Mouse (Mus musculus): ENCODE measurements around the gene Retsat.
A peak's percentile ranks its signal among the peaks of the same experiment; 100 is the strongest.

Gene Retsat

DNA sequence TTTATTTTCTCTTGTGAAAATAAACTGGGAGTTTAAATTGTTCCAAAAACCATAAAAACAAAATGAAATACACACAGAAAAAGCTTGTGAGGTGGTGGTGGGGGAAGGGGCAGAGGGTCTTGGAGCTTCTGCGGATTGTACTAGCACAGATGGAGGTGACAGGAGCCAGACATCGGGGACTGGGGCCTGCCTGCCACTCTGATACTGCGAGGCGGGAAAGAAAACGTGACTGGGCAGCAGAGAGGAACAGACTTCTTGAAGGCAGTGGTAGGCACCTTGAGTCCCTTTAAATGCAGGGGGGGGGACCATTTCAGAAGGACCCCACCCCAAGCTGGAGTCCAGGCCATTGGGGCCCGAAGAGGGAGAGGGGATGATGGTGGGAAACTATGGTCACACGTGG, 28.1 kb downstream of the Retsat start:
- no peak for DNase-seq

DNA sequence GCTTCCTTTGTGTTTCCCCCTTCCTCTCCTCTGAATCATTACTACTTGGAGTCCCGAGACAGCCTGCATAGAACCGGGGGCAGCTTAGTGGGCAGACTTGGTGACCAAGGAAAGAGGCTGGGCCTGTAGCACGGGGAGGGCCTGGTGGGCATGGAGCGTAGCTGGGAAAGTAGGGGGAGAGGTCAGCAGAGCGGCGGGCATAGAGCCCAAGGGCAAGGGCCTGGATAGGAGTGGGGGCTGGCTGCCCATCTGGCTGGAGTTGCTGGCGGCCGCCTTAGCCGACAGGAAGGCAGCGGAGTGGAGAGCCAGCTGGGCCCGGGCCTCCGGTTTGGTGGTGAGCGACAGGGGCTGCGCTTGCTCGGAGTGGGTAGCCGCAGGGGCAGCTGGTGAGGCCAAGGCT, 29.0 kb downstream of the Retsat start:
- DNase-seq, result no peak

GRCm38 (mm10) chr6:72630370-72630769, 32.1 kb downstream of the Retsat start:
- no peak for DNase-seq

GRCm38 (mm10) chr6:72630961-72631360, 32.7 kb downstream of the Retsat start:
- no peak for DNase-seq

- no peak for DNase-seq
Measured at GRCm38 (mm10) chr6:72631700-72632099, 33.4 kb downstream of the Retsat start.

DNA sequence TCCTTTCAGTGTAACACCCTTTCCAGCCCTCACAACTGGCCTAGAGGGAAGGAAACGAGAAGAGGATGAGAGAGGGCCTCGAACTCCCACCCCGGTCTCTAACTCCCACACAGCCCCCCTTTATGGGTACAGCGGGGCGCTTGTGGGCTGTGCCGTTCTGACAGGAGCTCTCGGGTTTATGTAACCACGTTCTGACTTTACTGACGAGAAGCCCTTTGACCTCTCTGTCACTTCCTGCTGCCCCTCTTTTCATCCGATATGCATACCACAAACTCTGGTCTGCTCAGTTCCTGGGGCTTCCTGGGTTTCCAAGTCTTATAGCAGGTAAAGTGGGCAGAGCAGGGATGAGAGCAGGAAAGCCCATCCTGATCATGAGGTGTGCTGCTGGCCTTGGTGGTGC, 36.0 kb downstream of the Retsat start:
- DNase-seq, result no peak

DNA sequence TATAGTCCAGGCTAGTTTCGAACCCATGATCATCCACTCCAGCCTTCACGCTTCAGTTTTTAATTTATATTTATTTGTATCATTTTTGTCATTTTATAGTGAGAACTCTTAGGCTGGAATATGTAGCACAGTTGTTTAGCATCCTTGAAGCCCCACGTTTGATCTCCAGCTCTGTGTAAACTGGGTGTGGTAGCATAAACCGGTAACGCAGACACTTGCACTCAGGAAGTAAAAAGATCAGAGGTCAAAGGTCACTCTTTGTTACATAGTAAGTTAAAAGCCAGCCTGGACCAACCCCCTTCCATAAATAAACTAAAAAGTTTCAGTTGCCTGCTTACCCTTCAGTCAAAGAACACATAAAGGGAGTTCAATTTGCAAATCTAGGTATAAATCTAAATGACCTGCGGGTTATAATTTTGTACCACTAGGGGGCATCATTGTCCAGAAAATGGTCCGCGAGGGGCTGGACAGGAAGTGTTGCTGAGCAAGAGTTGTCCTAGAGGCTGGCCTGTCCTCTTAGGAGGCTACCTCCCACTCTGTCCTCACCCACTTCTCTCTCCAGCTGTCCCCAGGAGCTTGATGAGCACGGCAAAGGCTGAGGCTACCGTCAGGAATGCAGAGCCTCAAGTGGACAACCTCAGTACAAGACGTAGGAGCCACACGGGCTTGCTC, 37.6 kb downstream of the Retsat start:
- peak; percentile 55 to 76 for DNase-seq

- no peak for DNase-seq
Measured at GRCm38 (mm10) chr6:72636940-72637339, 38.7 kb downstream of the Retsat start.

DNA sequence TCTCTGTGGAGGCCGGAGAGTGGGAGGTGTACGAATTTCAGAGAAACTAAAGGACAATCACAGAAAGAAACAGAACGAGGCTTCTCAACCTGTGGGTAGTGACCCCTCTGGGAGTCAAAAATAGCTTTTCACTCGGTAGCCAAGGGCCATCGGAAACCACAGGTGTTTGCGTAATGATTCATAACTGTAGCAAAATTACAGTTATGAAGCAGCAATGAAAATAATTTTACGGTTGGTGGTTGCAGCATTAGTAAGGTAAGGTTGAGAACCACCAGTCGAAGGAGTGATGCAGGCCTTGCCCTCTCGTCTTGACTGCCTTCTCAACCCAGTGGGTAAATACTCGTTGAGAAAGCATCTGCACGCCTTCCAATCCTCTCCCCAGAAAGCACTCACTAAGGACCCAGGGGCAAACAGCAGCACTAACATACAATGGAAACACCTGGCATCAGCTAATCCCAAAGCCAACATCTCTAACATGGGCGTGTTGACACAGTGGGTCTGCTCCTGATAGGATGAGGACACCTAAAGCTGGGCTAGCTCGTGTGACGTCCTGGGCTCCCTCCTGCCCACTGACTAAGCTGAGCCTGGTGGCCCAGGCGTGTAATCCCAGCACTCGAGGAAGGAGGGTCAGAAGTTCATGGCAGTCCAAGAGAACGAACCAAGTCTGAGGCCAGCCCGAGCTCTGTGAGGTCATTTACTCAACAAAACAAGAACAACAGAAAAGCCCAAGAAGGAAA, 43.1 kb downstream of the Retsat start:
- DNase-seq, result no peak

DNA sequence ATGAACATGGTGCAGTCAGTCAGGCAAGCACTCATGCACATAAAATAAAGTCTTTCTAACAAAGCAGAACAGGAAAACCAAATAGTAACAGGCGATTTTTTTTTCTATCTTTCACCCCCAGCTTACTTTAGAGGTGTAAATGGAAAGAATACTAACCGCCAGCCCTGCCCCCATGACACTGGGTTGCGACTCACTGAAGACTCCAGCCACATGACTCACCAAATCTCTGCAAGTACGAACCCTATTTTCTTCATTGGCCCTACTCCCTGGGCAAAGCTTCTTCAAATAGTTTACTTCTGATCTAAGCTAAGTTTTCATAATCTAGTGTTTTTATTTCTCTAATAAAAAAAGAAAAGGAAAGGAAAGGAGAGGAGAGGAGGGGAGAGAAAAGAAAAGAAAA, 46.3 kb downstream of the Retsat start:
- no peak for DNase-seq

- no peak for DNase-seq
Measured at GRCm38 (mm10) chr6:72645364-72645763, 47.1 kb downstream of the Retsat start.

- DNase-seq, result peak; percentile 47 to 74
Measured at GRCm38 (mm10) chr6:72647383-72647820, 49.1 kb downstream of the Retsat start.

GRCm38 (mm10) chr6:72648002-72648595, 49.8 kb downstream of the Retsat start:
- DNase-seq, result no peak

GRCm38 (mm10) chr6:72650338-72650851, 52.1 kb downstream of the Retsat start:
- peak; percentile 52 to 82 for DNase-seq

GRCm38 (mm10) chr6:72653419-72653818, 55.1 kb downstream of the Retsat start:
- DNase-seq, result peak; percentile 77 to 88

DNA sequence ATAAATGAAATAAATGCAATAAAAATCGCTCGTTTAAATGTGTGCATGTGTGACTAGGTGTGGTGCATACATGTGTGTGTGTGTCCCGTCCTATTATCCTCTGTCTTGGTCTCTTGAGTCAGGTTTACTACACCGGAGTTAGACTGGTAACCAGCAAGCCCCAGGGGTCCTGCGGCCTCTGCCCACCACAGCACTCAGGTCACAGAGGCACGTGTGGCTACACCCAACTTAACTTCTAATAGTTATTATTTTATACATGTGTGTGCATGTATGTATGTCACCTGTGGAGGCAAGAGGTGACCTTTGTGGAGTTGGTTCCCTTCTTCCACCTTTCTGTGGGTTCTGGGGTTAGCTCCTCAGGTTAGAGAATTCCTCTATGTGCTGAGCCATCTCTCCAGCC, 56.1 kb downstream of the Retsat start:
- DNase-seq, result no peak

GRCm38 (mm10) chr6:72655309-72656052, 57.2 kb downstream of the Retsat start:
- DNase-seq, result peak; percentile 74 to 84

- DNase-seq, result no peak
Measured at GRCm38 (mm10) chr6:72656053-72656442, 57.8 kb downstream of the Retsat start.

DNA sequence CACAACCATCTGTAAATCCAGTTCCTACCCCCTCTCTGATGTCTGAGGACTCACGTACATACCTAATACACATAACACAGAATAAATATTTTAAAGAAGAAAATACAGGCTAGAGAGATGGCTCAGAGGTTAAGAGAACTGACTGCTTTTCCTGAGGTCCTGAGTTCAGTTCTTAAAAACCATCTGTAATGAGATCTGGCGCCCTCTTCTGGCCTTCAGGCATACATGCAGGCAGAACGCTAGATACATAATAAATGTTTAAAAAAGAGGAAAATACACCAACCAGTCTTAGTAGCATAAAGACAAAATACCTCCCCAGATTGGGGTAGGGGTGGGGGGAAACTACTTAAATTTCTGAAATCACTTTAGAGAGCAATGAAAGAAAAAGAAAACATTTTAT, 59.7 kb downstream of the Retsat start:
- no peak for DNase-seq
